Mouse (Mus musculus) MEL (cell line): Measurements from ENCODE around the gene Tmem116. TPM values are rescaled to one million over a fixed set of nuclear protein-coding genes. Genes with fewer than 3 reads are reported as not detected.

Experiments
- DNase-seq: peaks from one replicate; pipeline ENCODE4 v3.0.0; 2011; ENCODE audit warnings: low read depth, low spot score
- H3K27ac ChIP-seq: 2 replicates; pipeline ENCODE4 v1.5.1; 2012; ENCODE audit warnings: low read depth, mild to moderate bottlenecking, control low read depth, low read length, moderate library complexity; ENCODE audit not compliant: control insufficient read depth
- H3K27me3 ChIP-seq, 2 experiments: fragments of 150-350 bp in 1 of 2; sonication (generic) in 1 of 2; 2 replicates each; pipeline ENCODE4 v1.6.1; 2012; ENCODE audit warnings: low read length in 2 of 2, mild to moderate bottlenecking in 2 of 2, improper control_type of control experiment in 1 of 2, moderate library complexity in 1 of 2; ENCODE audit not compliant: insufficient read depth in 2 of 2, control insufficient read depth in 1 of 2
- H3K36me3 ChIP-seq, 2 experiments: 2 replicates each; pipeline ENCODE4 v1.6.1; 2012 to 2014; ENCODE audit warnings: low read length in 2 of 2, improper control_type of control experiment in 1 of 2, inconsistent platforms in 1 of 2, mild to moderate bottlenecking in 1 of 2; ENCODE audit not compliant: insufficient read depth in 2 of 2, control insufficient read depth in 1 of 2
- H3K4me1 ChIP-seq, 2 experiments: fragments of 150-350 bp in 1 of 2; sonication (generic) in 1 of 2; 2 replicates each; pipeline ENCODE4 v1.6.1; 2012; ENCODE audit warnings: low read length in 2 of 2, improper control_type of control experiment in 1 of 2, mild to moderate bottlenecking in 1 of 2; ENCODE audit not compliant: insufficient read depth in 2 of 2, control insufficient read depth in 1 of 2
- H3K4me3 ChIP-seq, 2 experiments: fragments of 150-350 bp in 1 of 2; sonication (generic) in 1 of 2; 2 replicates each; pipeline ENCODE4 v1.5.1; 2012; ENCODE audit warnings: low read depth in 2 of 2, low read length in 2 of 2, mild to moderate bottlenecking in 2 of 2, moderate library complexity in 2 of 2, control low read depth in 1 of 2, improper control_type of control experiment in 1 of 2; ENCODE audit not compliant: control insufficient read depth in 1 of 2, insufficient read depth in 1 of 2
- H3K79me2 ChIP-seq: 2 replicates; pipeline ENCODE4 v1.6.1; 2012; ENCODE audit warnings: mild to moderate bottlenecking, low read length, moderate library complexity; ENCODE audit not compliant: control insufficient read depth, poor library complexity, insufficient read depth
- H3K9ac ChIP-seq: 2 replicates; pipeline ENCODE4 v1.6.1; 2012; ENCODE audit warnings: low read depth, mild to moderate bottlenecking, control low read depth, low read length, moderate library complexity; ENCODE audit not compliant: control insufficient read depth, poor library complexity, severe bottlenecking
- H3K9me3 ChIP-seq: fragments of 150-350 bp; sonication (generic); replicated peaks from 2 replicates; pipeline ENCODE4 v1.6.1; 2012; ENCODE audit warnings: mild to moderate bottlenecking, low read length, improper control_type of control experiment, moderate library complexity; ENCODE audit not compliant: insufficient read depth
- BHLHE40 ChIP-seq: IDR thresholded peaks from 2 replicates; pipeline ENCODE4 v1.6.1; 2012; ENCODE audit warnings: low read depth, mild to moderate bottlenecking, inconsistent platforms, low read length, improper control_type of control experiment, borderline replicate concordance
- CHD1 ChIP-seq: IDR thresholded peaks from 2 replicates; pipeline ENCODE4 v1.6.1; 2012; ENCODE audit warnings: low read depth, mild to moderate bottlenecking, inconsistent platforms, low read length, improper control_type of control experiment
- CTCF ChIP-seq, 3 experiments: IDR thresholded peaks in 2 of 3; conservative IDR thresholded peaks in 1 of 3; 2 replicates each; pipeline ENCODE4 v1.5.1; 2011 to 2012; ENCODE audit warnings: low read length in 3 of 3, low read depth in 2 of 3, mild to moderate bottlenecking in 2 of 3, improper control_type of control experiment in 1 of 3, inconsistent platforms in 1 of 3, mixed read lengths in 1 of 3, moderate library complexity in 1 of 3; ENCODE audit not compliant: control insufficient read depth in 1 of 3, insufficient read depth in 1 of 3, poor library complexity in 1 of 3, severe bottlenecking in 1 of 3
- E2F4 ChIP-seq: IDR thresholded peaks from 2 replicates; pipeline ENCODE4 v1.6.1; 2011; ENCODE audit warnings: low read depth, low read length, improper control_type of control experiment, borderline replicate concordance
- ELF1 ChIP-seq: IDR thresholded peaks from 2 replicates; pipeline ENCODE4 v1.6.1; 2014; ENCODE audit warnings: low read depth, mild to moderate bottlenecking, inconsistent platforms, low read length, improper control_type of control experiment, moderate library complexity
- EP300 ChIP-seq, 2 experiments: IDR thresholded peaks; 2 replicates each; pipeline ENCODE4 v1.6.1; 2011; ENCODE audit warnings: improper control_type of control experiment in 2 of 2, low read length in 2 of 2, low read depth in 1 of 2, mild to moderate bottlenecking in 1 of 2
- GABPA ChIP-seq: IDR thresholded peaks from 2 replicates; pipeline ENCODE4 v1.6.1; 2012; ENCODE audit warnings: low read depth, mild to moderate bottlenecking, inconsistent platforms, low read length, improper control_type of control experiment, moderate library complexity
- GATA1 ChIP-seq: IDR thresholded peaks from 2 replicates; pipeline ENCODE4 v1.6.1; 2011; ENCODE audit warnings: low read depth, low read length, improper control_type of control experiment
- JUND ChIP-seq: IDR thresholded peaks from 2 replicates; pipeline ENCODE4 v1.6.1; 2011; ENCODE audit warnings: low read depth, mild to moderate bottlenecking, improper control_type of control experiment, low read length
- MAFK ChIP-seq: IDR thresholded peaks from 2 replicates; pipeline ENCODE4 v1.6.1; 2011; ENCODE audit warnings: low read depth, mild to moderate bottlenecking, low read length, improper control_type of control experiment, borderline replicate concordance
- MAZ ChIP-seq: IDR thresholded peaks from 2 replicates; pipeline ENCODE4 v1.6.1; 2012; ENCODE audit warnings: low read depth, mild to moderate bottlenecking, inconsistent platforms, low read length, improper control_type of control experiment
- MXI1 ChIP-seq: IDR thresholded peaks from 2 replicates; pipeline ENCODE4 v1.6.1; 2011; ENCODE audit warnings: mild to moderate bottlenecking, low read depth, low read length, improper control_type of control experiment
- MYC ChIP-seq: IDR thresholded peaks from 2 replicates; pipeline ENCODE4 v1.6.1; 2011; ENCODE audit warnings: low read depth, mild to moderate bottlenecking, low read length, improper control_type of control experiment, moderate library complexity
- NELFE ChIP-seq: IDR thresholded peaks from 2 replicates; pipeline ENCODE4 v1.6.1; 2011; ENCODE audit warnings: low read depth, low read length, improper control_type of control experiment
- NRF1 ChIP-seq: IDR thresholded peaks from 2 replicates; pipeline ENCODE4 v1.6.1; 2014; ENCODE audit warnings: low read depth, mild to moderate bottlenecking, inconsistent platforms, low read length, improper control_type of control experiment, moderate library complexity; ENCODE audit not compliant: poor library complexity, insufficient read depth, severe bottlenecking
- POLR2AphosphoS2 ChIP-seq: IDR thresholded peaks from 2 replicates; pipeline ENCODE4 v1.6.1; 2011; ENCODE audit warnings: low read length, improper control_type of control experiment
- POLR2AphosphoS5 ChIP-seq: IDR thresholded peaks from 2 replicates; pipeline ENCODE4 v1.6.1; 2012; ENCODE audit warnings: low read depth, borderline replicate concordance, mild to moderate bottlenecking, inconsistent platforms, low read length, moderate library complexity, mixed read lengths
- RAD21 ChIP-seq: IDR thresholded peaks from 2 replicates; pipeline ENCODE4 v1.6.1; 2011; ENCODE audit warnings: mild to moderate bottlenecking, low read depth, low read length, improper control_type of control experiment
- RCOR1 ChIP-seq: IDR thresholded peaks from 2 replicates; pipeline ENCODE4 v1.6.1; 2012; ENCODE audit warnings: low read depth, mild to moderate bottlenecking, inconsistent platforms, low read length, improper control_type of control experiment
- SIN3A ChIP-seq: IDR thresholded peaks from 2 replicates; pipeline ENCODE4 v1.6.1; 2012; ENCODE audit warnings: low read length, improper control_type of control experiment, inconsistent platforms
- SMC3 ChIP-seq: IDR thresholded peaks from 2 replicates; pipeline ENCODE4 v1.6.1; 2011; ENCODE audit warnings: low read depth, low read length, improper control_type of control experiment
- TAL1 ChIP-seq: IDR thresholded peaks from 2 replicates; pipeline ENCODE4 v1.6.1; 2012; ENCODE audit warnings: mild to moderate bottlenecking, inconsistent platforms, low read length, moderate library complexity, mixed read lengths
- TBP ChIP-seq: IDR thresholded peaks from 2 replicates; pipeline ENCODE4 v1.8.0; 2011; ENCODE audit warnings: low read depth, low read length, improper control_type of control experiment
- TCF12 ChIP-seq: IDR thresholded peaks from 2 replicates; pipeline ENCODE4 v1.6.1; 2014; ENCODE audit warnings: low read depth, mild to moderate bottlenecking, inconsistent platforms, low read length, improper control_type of control experiment, moderate library complexity
- ZC3H11A ChIP-seq: IDR thresholded peaks from 2 replicates; pipeline ENCODE4 v1.6.1; 2012; ENCODE audit warnings: low read depth, mild to moderate bottlenecking, inconsistent platforms, low read length, improper control_type of control experiment
- ZKSCAN1 ChIP-seq: IDR thresholded peaks from 2 replicates; pipeline ENCODE4 v1.6.1; 2012; ENCODE audit warnings: low read depth, mild to moderate bottlenecking, inconsistent platforms, low read length, improper control_type of control experiment, moderate library complexity
- ZMIZ1 ChIP-seq: IDR thresholded peaks from 2 replicates; pipeline ENCODE4 v1.6.1; 2012; ENCODE audit warnings: low read depth, mild to moderate bottlenecking, inconsistent platforms, low read length, improper control_type of control experiment, moderate library complexity
- polyA plus RNA-seq, 2 experiments: library from polyadenylated mRNA; stranded (reverse) in 1 of 2; unstranded in 1 of 2; fragments of >175 nt in 1 of 2; fragments of >200 nt in 1 of 2; gene quantifications; 2 replicates each; pipeline versions ENCODE4 v1.2.1 to v1.2.4; 2012; ENCODE audit warnings: low replicate concordance in 2 of 2, low read depth in 1 of 2; ENCODE audit not compliant: insufficient read length in 2 of 2, insufficient read depth in 1 of 2, missing spikeins in 1 of 2
- total RNA-seq: library from RNA; depleted of rRNA; stranded (reverse); fragments of 300-350 nt; gene quantifications from 2 replicates; pipeline ENCODE4 v1.2.3, GENCODE M21; 2012

The Tmem116 gene
- total and polyA plus RNA-seq, 3 experiments: 1.7 to 2.6 TPM; not detected in 1

DNA sequence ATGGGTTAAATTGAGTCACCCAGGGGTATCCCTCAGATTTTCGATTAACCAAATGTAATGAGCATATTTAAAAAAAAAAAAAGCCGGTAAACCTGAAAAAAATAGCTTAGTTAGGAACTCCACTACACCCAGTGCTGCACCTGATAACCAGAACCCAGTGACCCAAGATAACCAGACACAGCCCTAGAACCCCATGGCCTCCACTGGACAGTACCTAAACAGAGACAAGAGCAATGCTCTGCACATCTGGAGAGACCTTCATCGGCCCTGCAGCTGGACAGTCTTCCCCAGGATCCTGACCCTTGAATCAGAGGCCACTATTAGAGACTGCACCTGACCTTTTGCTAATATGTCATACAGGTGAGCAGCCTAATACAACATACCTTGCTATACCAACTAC is 95.4 kb downstream of the Tmem116 start:
- H3K27ac ChIP-seq: no peak overlapping the region
- no peak for DNase-seq
- H3K4me1 ChIP-seq: peaks cover 4 to 12% of the 10 kb centered on the region in 2 experiments
- H3K4me3 ChIP-seq: no peak overlapping the region
- no peak overlapping the region for H3K9ac ChIP-seq
- H3K79me2 ChIP-seq: peaks cover 33% of the 10 kb centered on the region
- no peaks in the 10 kb centered on the region for H3K9me3 ChIP-seq
- H3K27me3 ChIP-seq: no peaks in the 10 kb centered on the region
- H3K36me3 ChIP-seq: peaks cover 0 to 25% of the 10 kb centered on the region in 2 experiments; a peak in 2 of 4 replicates
- TF ChIP-seq MYC: no peak
- TF ChIP-seq CTCF (IDR thresholded peaks at IDR 0.05 in 2 of 3, conservative IDR thresholded peaks at IDR 0.05 in 1 of 3; ENCODE audit: control insufficient read depth in 1 of 3, insufficient read depth in 1 of 3, low read depth in 2 of 3, low read length in 3 of 3, poor library complexity in 1 of 3, severe bottlenecking in 1 of 3): no peak
- no peak for TF ChIP-seq TCF12
- TF ChIP-seq ZKSCAN1: no peak
- no peak for TF ChIP-seq ZC3H11A
- no peak for TF ChIP-seq MXI1
- no peak for TF ChIP-seq MAZ
- no peak for TF ChIP-seq TAL1
- no peak for TF ChIP-seq POLR2AphosphoS5
- no peak for TF ChIP-seq SIN3A
- TF ChIP-seq BHLHE40: no peak
- no peak for TF ChIP-seq RAD21
- no peak for TF ChIP-seq TBP
- no peak for TF ChIP-seq CHD1
- no peak for TF ChIP-seq GATA1
- TF ChIP-seq NELFE: no peak

DNA sequence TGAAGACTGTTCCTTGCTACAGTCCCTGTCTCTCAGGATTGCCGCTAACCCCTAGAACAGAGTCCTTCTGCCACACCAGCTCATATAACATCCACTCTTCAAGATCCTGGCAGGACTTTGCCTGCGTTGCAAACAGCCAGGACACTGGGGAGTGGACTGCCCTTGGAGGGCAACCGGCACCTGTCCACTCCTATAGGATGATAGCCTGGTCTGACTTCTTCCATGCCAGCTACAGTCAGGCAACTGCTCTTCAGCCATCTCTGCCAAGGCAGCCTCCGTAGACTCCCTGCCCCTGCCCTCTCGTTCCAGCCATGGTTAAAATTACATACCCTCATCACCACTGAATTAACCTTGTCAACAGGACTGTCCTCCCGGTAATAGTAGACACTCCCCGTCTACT is 97.5 kb downstream of the Tmem116 start:
- no peak overlapping the region for H3K9ac ChIP-seq
- peaks cover 0 to 11% of the 10 kb centered on the region in 2 experiments; a peak in 3 of 4 replicates for H3K4me1 ChIP-seq
- no peak overlapping the region for H3K4me3 ChIP-seq
- no peaks in the 10 kb centered on the region for H3K27me3 ChIP-seq
- no peak for DNase-seq
- H3K9me3 ChIP-seq: no peaks in the 10 kb centered on the region
- peaks cover 0 to 10% of the 10 kb centered on the region in 2 experiments; a peak in 2 of 4 replicates for H3K36me3 ChIP-seq
- no peak overlapping the region for H3K27ac ChIP-seq
- H3K79me2 ChIP-seq: peaks cover 17% of the 10 kb centered on the region
- no peak for TF ChIP-seq ELF1
- TF ChIP-seq BHLHE40: no peak
- TF ChIP-seq NELFE: no peak
- no peak for TF ChIP-seq E2F4
- TF ChIP-seq NRF1: no peak
- no peak for TF ChIP-seq JUND
- TF ChIP-seq RAD21: no peak
- no peak for TF ChIP-seq MAFK
- TF ChIP-seq ZMIZ1: no peak
- no peak for TF ChIP-seq RCOR1
- no peak for TF ChIP-seq MXI1
- TF ChIP-seq GABPA: no peak
- no peak for TF ChIP-seq EP300 (IDR thresholded peaks at IDR 0.05; ENCODE audit: low read depth in 1 of 2, low read length in 2 of 2)
- TF ChIP-seq TAL1: no peak
- TF ChIP-seq POLR2AphosphoS2: no peak
- TF ChIP-seq TBP: no peak
- no peak for TF ChIP-seq SMC3
